Mouse (Mus musculus): ENCODE measurements around the gene Sfxn4. TPM values are rescaled to one million over a fixed set of nuclear protein-coding genes. Genes with fewer than 3 reads are reported as not detected.

Sfxn4 gene
- polyA plus RNA-seq, 1 experiment from 2014 or later: 3.6 TPM

GRCm38 (mm10) chr19:60811098-60812035, 49.9 kb downstream of the Sfxn4 start, which contains the start of gene Fam45a:
TSS of gene Fam45a (plus strand) at chr19:60811585.
- Histone ChIP-seq H3K9me3 (ENCODE audit: control insufficient read depth, low read length) (no peaks in the 10 kb centered on the region), H3K27me3 (replicated peaks; ENCODE audit: control insufficient read depth, insufficient read depth, low read length) (no peaks in the 10 kb centered on the region), H3K9ac (ENCODE audit: low read depth, low read length) (peak within 1 kb of the TSS; percentile 79), H3K4me1 (replicated peaks; ENCODE audit: control insufficient read depth, insufficient read depth, low read length) (peaks cover 19% of the 10 kb centered on the region), H3K36me3 (ENCODE audit: control insufficient read depth, insufficient read depth, low read length) (0 out of 2 replicates have a peak, but pooled peaks cover 2% of the 10 kb centered on the region), H3K4me3 (ENCODE audit: low read depth, low read length) (peak within 1 kb of the TSS; percentile 78), H3K27ac (ENCODE audit: low read depth, low read length) (peak within 1 kb of the TSS; percentile 74), H3K4me2 (peak within 1 kb of the TSS; percentile 87)
- DNase-seq (ENCODE audit: low spot score) (peak; percentile 93), ATAC-seq (replicated peaks; ENCODE audit: low FRiP score) (peak; percentile 100)
- 2% methylated on average over 45 of the region's 45 CpGs for WGBS

- Histone ChIP-seq H3K36me3 (ENCODE audit: control insufficient read depth, insufficient read depth, low read length) (no peaks in the 10 kb centered on the region), H3K27me3 (replicated peaks; ENCODE audit: control insufficient read depth, insufficient read depth, low read length) (no peaks in the 10 kb centered on the region), H3K4me3 (ENCODE audit: low read depth, low read length) (no peak overlapping the region), H3K9ac (ENCODE audit: low read depth, low read length) (no peak overlapping the region), H3K9me3 (ENCODE audit: control insufficient read depth, low read length) (no peaks in the 10 kb centered on the region), H3K4me1 (replicated peaks; ENCODE audit: control insufficient read depth, insufficient read depth, low read length) (peaks cover 19% of the 10 kb centered on the region), H3K4me2 (no peak overlapping the region), H3K27ac (ENCODE audit: low read depth, low read length) (no peak overlapping the region)
- DNase-seq (ENCODE audit: low spot score): no peak
- WGBS: 48% methylated on average over 2 of the region's 2 CpGs
- ATAC-seq (replicated peaks; ENCODE audit: low FRiP score): no peak
Observed at GRCm38 (mm10) chr19:60809927-60810326, 51.4 kb downstream of the Sfxn4 start.

- 47% methylated on average over 2 of the region's 2 CpGs for WGBS
- no peaks in the 10 kb centered on the region for H3K27me3 ChIP-seq (replicated peaks; ENCODE audit: control insufficient read depth, insufficient read depth, low read length)
- no peaks in the 10 kb centered on the region for H3K9me3 ChIP-seq (ENCODE audit: control insufficient read depth, low read length)
- H3K36me3 ChIP-seq (ENCODE audit: control insufficient read depth, insufficient read depth, low read length): no peaks in the 10 kb centered on the region
- H3K27ac ChIP-seq (ENCODE audit: low read depth, low read length): no peak overlapping the region
- ATAC-seq (replicated peaks; ENCODE audit: low FRiP score): no peak
- no peak overlapping the region for H3K9ac ChIP-seq (ENCODE audit: low read depth, low read length)
- no peak for DNase-seq (ENCODE audit: low spot score)
- H3K4me1 ChIP-seq (replicated peaks; ENCODE audit: control insufficient read depth, insufficient read depth, low read length): peaks cover 3% of the 10 kb centered on the region
- H3K4me3 ChIP-seq (ENCODE audit: low read depth, low read length): no peak overlapping the region
- no peak overlapping the region for H3K4me2 ChIP-seq
Observed at GRCm38 (mm10) chr19:60804903-60805302, 56.4 kb downstream of the Sfxn4 start.

- Histone ChIP-seq H3K9me3 (ENCODE audit: control insufficient read depth, low read length) (peaks cover 3% of the 10 kb centered on the region; the same call in 1 of the 2 replicates), H3K4me2 (peak overlapping the region; percentile 37), H3K27me3 (replicated peaks; ENCODE audit: control insufficient read depth, insufficient read depth, low read length) (no peaks in the 10 kb centered on the region), H3K36me3 (ENCODE audit: control insufficient read depth, insufficient read depth, low read length) (no peaks in the 10 kb centered on the region), H3K4me1 (replicated peaks; ENCODE audit: control insufficient read depth, insufficient read depth, low read length) (peaks cover 11% of the 10 kb centered on the region), H3K9ac (ENCODE audit: low read depth, low read length) (no peak overlapping the region), H3K4me3 (ENCODE audit: low read depth, low read length) (no peak overlapping the region), H3K27ac (ENCODE audit: low read depth, low read length) (peak overlapping the region; percentile 80)
- ATAC-seq (replicated peaks; ENCODE audit: low FRiP score) (peak; percentile 92), DNase-seq (ENCODE audit: low spot score) (no peak)
- WGBS: 52% methylated on average over 7 of the region's 7 CpGs
Observed at GRCm38 (mm10) chr19:60799867-60800569, 61.3 kb downstream of the Sfxn4 start.

GRCm38 (mm10) chr19:60797415-60797814, 63.9 kb downstream of the Sfxn4 start:
- no peak overlapping the region for H3K9ac ChIP-seq (ENCODE audit: low read depth, low read length)
- ATAC-seq (replicated peaks; ENCODE audit: low FRiP score): no peak
- H3K4me3 ChIP-seq (ENCODE audit: low read depth, low read length): no peak overlapping the region
- H3K27me3 ChIP-seq (replicated peaks; ENCODE audit: control insufficient read depth, insufficient read depth, low read length): no peaks in the 10 kb centered on the region
- no peak overlapping the region for H3K27ac ChIP-seq (ENCODE audit: low read depth, low read length)
- DNase-seq (ENCODE audit: low spot score): no peak
- H3K9me3 ChIP-seq (ENCODE audit: control insufficient read depth, low read length): peaks cover 3% of the 10 kb centered on the region; the same call in 1 of the 2 replicates
- peaks cover 11% of the 10 kb centered on the region for H3K4me1 ChIP-seq (replicated peaks; ENCODE audit: control insufficient read depth, insufficient read depth, low read length)
- no peak overlapping the region for H3K4me2 ChIP-seq
- H3K36me3 ChIP-seq (ENCODE audit: control insufficient read depth, insufficient read depth, low read length): no peaks in the 10 kb centered on the region
- WGBS: 85% methylated on average over 2 of the region's 2 CpGs

- Histone ChIP-seq H3K4me3 (ENCODE audit: low read depth, low read length) (no peak overlapping the region), H3K27ac (ENCODE audit: low read depth, low read length) (no peak overlapping the region), H3K27me3 (replicated peaks; ENCODE audit: control insufficient read depth, insufficient read depth, low read length) (no peaks in the 10 kb centered on the region), H3K9me3 (ENCODE audit: control insufficient read depth, low read length) (peaks cover 3% of the 10 kb centered on the region; the same call in 1 of the 2 replicates), H3K4me1 (replicated peaks; ENCODE audit: control insufficient read depth, insufficient read depth, low read length) (peaks cover 8% of the 10 kb centered on the region; the same call in 1 of the 2 replicates), H3K9ac (ENCODE audit: low read depth, low read length) (no peak overlapping the region), H3K4me2 (no peak overlapping the region), H3K36me3 (ENCODE audit: control insufficient read depth, insufficient read depth, low read length) (no peaks in the 10 kb centered on the region)
- DNase-seq (ENCODE audit: low spot score) (no peak), ATAC-seq (replicated peaks; ENCODE audit: low FRiP score) (no peak)
- WGBS: 83% methylated on average over 2 of the region's 2 CpGs
Observed at GRCm38 (mm10) chr19:60795244-60795643, 66.0 kb downstream of the Sfxn4 start.

GRCm38 (mm10) chr19:60793170-60793707, 68.0 kb downstream of the Sfxn4 start:
- WGBS: 75% methylated on average over 2 of the region's 2 CpGs
- ATAC-seq (replicated peaks; ENCODE audit: low FRiP score) (no peak), DNase-seq (ENCODE audit: low spot score) (no peak)

GRCm38 (mm10) chr19:60791164-60791563, 70.1 kb downstream of the Sfxn4 start:
- Histone ChIP-seq H3K9ac (ENCODE audit: low read depth, low read length) (peak overlapping the region; percentile 100), H3K27me3 (replicated peaks; ENCODE audit: control insufficient read depth, insufficient read depth, low read length) (no peaks in the 10 kb centered on the region), H3K4me1 (replicated peaks; ENCODE audit: control insufficient read depth, insufficient read depth, low read length) (peaks cover 17% of the 10 kb centered on the region; the same call in 1 of the 2 replicates), H3K4me3 (ENCODE audit: low read depth, low read length) (peak overlapping the region; percentile 100), H3K9me3 (ENCODE audit: control insufficient read depth, low read length) (no peaks in the 10 kb centered on the region), H3K27ac (ENCODE audit: low read depth, low read length) (peak overlapping the region; percentile 99), H3K36me3 (ENCODE audit: control insufficient read depth, insufficient read depth, low read length) (no peaks in the 10 kb centered on the region), H3K4me2 (peak overlapping the region; percentile 85)
- DNase-seq (ENCODE audit: low spot score) (no peak), ATAC-seq (replicated peaks; ENCODE audit: low FRiP score) (no peak)
- WGBS: 14% methylated on average over 9 of the region's 9 CpGs

More at GRCm38 (mm10) chr19:60793170-60793707, 68.0 kb downstream of the Sfxn4 start:
- H3K27me3 ChIP-seq (replicated peaks; ENCODE audit: control insufficient read depth, insufficient read depth, low read length): no peaks in the 10 kb centered on the region
- no peaks in the 10 kb centered on the region for H3K36me3 ChIP-seq (ENCODE audit: control insufficient read depth, insufficient read depth, low read length)
- H3K4me3 ChIP-seq (ENCODE audit: low read depth, low read length): no peak overlapping the region
- H3K4me2 ChIP-seq: no peak overlapping the region
- H3K27ac ChIP-seq (ENCODE audit: low read depth, low read length): no peak overlapping the region
- peaks cover 3% of the 10 kb centered on the region; the same call in 1 of the 2 replicates for H3K9me3 ChIP-seq (ENCODE audit: control insufficient read depth, low read length)
- no peak overlapping the region for H3K9ac ChIP-seq (ENCODE audit: low read depth, low read length)
- 0 out of 2 replicates have a peak, but pooled peaks cover 4% of the 10 kb centered on the region for H3K4me1 ChIP-seq (replicated peaks; ENCODE audit: control insufficient read depth, insufficient read depth, low read length)

Data from liver, embryonic 11.5 days (tissue).